8 mouse cellular contexts compared by ENCODE assay signal in the genomic region with DNA sequence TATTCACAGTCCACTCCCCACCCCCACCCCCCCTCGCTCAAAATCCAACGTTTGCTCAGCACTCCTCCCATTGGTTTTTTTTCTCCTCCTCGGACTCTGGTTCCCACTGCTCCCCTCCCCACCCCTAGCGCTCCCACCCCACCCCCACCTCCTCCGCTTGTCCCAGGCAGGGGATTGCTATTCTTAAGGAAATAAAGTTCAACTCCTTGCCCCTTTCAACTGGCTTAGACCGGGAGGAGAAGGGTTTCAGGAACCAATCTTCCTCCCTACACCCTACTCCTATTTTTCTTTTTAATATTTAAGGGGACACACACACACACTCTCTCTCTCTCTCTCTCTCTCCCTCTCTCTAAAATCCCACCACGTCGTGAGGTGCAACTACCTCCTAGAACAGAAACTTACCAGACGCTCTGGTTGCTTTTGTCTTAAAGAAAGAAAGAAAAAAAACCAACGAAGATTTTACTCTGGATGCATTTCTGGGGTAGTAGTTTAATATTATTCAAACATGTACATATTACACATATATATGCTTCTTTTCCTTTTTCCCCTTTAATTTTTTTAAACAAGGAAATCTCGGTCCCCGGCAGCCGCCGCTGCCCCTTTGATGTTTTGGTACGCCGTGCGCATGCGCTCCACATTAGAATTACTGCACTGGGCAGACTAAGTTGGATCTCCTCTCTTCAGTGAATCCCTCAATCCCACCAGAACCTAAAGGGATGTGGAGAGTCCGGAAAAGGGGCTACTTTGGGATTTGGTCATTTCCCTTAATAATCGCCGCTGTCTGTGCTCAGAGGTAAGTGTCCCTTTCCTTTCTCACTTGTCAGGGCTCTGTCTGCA. TPM values are rescaled to one million over a fixed set of nuclear protein-coding genes. Genes with fewer than 3 reads are reported as not detected.
DNase-seq lines count a peak whose midpoint lies in the region; ATAC-seq and TF ChIP-seq lines count a peak whose summit lies in the region.

No protein-coding gene starts in this region.

- intact Hi-C loops in left cerebral cortex, adult 2 months (cut with DNase I) = loop anchor here (1.0 to 10.0 kb wide), 11 partner anchors 30 to 1646 kb away; a partner anchor contains a TSS

- DNase-seq in ES-CJ7 (ENCODE audit: low read depth, low spot score) (peak; percentile 62), adipocyte (ENCODE audit: low spot score) (no peak)
- DNase-seq in adrenal gland, postnatal 14 days = peak; percentile 64
- DNase-seq in heart, postnatal 4 days = peak; percentile 50
- DNase-seq in left cerebral cortex, adult 2 months (ENCODE audit: extremely low spot score in 1 of 2, low spot score in 2 of 2) = peak; percentile 69 to 71
- DNase-seq in testis, postnatal 10 days (ENCODE audit: low spot score) = peak; percentile 64

- H3K9ac ChIP-seq in embryonic facial prominence, embryonic 13.5 days = peak overlapping the region; percentile 62
- H3K9ac ChIP-seq in midbrain, embryonic 12.5 days (replicated peaks) = peak overlapping the region; percentile 70

- no peak for ATAC-seq in embryonic facial prominence, embryonic 13.5 days (ENCODE audit: insufficient number of reproducible peaks, insufficient read depth, low FRiP score, low TSS enrichment, low read depth)
- ATAC-seq in midbrain, embryonic 12.5 days (ENCODE audit: low FRiP score, low read depth) = peak; percentile 68

- no peaks in the 10 kb centered on the region for H3K36me3 ChIP-seq in embryonic facial prominence, embryonic 13.5 days
- H3K36me3 ChIP-seq in midbrain, embryonic 12.5 days = no peaks in the 10 kb centered on the region

- H3K4me3 ChIP-seq in embryonic facial prominence, embryonic 13.5 days = peak overlapping the region; percentile 51
- peak overlapping the region; percentile 71 for H3K4me3 ChIP-seq in left cerebral cortex, adult 2 months
- peak overlapping the region; percentile 61 for H3K4me3 ChIP-seq in midbrain, embryonic 12.5 days

- TF ChIP-seq CTCF in left cerebral cortex, adult 2 months (IDR thresholded peaks at IDR 0.05) = no peak

- H3K27ac ChIP-seq in embryonic facial prominence, embryonic 13.5 days = no peak overlapping the region
- peak overlapping the region; percentile 98 for H3K27ac ChIP-seq in left cerebral cortex, adult 2 months
- peak overlapping the region; percentile 85 for H3K27ac ChIP-seq in midbrain, embryonic 12.5 days (replicated peaks)

- H3K9me3 ChIP-seq in embryonic facial prominence, embryonic 13.5 days = no peaks in the 10 kb centered on the region
- no peaks in the 10 kb centered on the region for H3K9me3 ChIP-seq in midbrain, embryonic 12.5 days

- H3K27me3 ChIP-seq in embryonic facial prominence, embryonic 13.5 days = peaks cover 21% of the 10 kb centered on the region
- peaks cover 2% of the 10 kb centered on the region for H3K27me3 ChIP-seq in midbrain, embryonic 12.5 days

- WGBS in embryonic facial prominence, embryonic 13.5 days = 1% methylated on average over 21 of the region's 21 CpGs
- WGBS in midbrain, embryonic 12.5 days = under 1% methylated on average over 21 of the region's 21 CpGs

- peak overlapping the region; percentile 96 for H3K4me2 ChIP-seq in embryonic facial prominence, embryonic 13.5 days
- H3K4me2 ChIP-seq in midbrain, embryonic 12.5 days (replicated peaks) = peak overlapping the region; percentile 79

- H3K4me1 ChIP-seq in embryonic facial prominence, embryonic 13.5 days = 0 out of 2 replicates have a peak, but pooled peaks cover 5% of the 10 kb centered on the region
- H3K4me1 ChIP-seq in midbrain, embryonic 12.5 days = 0 out of 2 replicates have a peak, but pooled peaks cover 9% of the 10 kb centered on the region

RNA-seq across cellular contexts. Expression of a gene that starts 1.3 kb away (rescaled TPM):
- total RNA-seq in adrenal gland, postnatal 14 days (2021) = 1.0 and 1.1 TPM in 2 replicates
- polyA plus RNA-seq in embryonic facial prominence, embryonic 13.5 days (2015; fragmentation: Nextera tagmentation; extraction: Ambion mirVana) = 1.9 and 2.3 TPM in 2 replicates
- total RNA-seq in heart, postnatal 4 days (2021) = under 1 TPM; 0.86 to 0.99 TPM
- total RNA-seq in left cerebral cortex, adult 2 months (2021) = 100 to 1,000 TPM; 185 to 192 TPM
- polyA plus RNA-seq in midbrain, embryonic 12.5 days (2016; fragmentation: Nextera tagmentation; extraction: Ambion mirVana) = 19.6 and 24.6 TPM in 2 replicates

Comparison
In these comparisons a context has a peak if more than half of its experiments do, and no peak if none do; other contexts are left out.
1. RNA of a gene that starts 1.3 kb away (total RNA-seq): 185 to 192 TPM in left cerebral cortex, adult 2 months; 1.0 to 1.1 TPM in adrenal gland, postnatal 14 days and 0.86 to 0.99 TPM in heart, postnatal 4 days; every median in the first group is over 10 times any median in the second.
2. Peak in every context shown above with its lines, with median percentiles within 50 percentile points of each other: H3K4me3 ChIP-seq.